Mouse (Mus musculus): ENCODE measurements at regions not wholly inside any gene's neighbourhood (a gene's known extent, or its start where the extent isn't known, plus 50 kb on each side); places are given as distances from the start of the nearest gene placed in this dataset.

GRCm38 (mm10) chr10:24519795-24520512 lies 75.3 kb upstream of the Ccn2 start:
- DNase-seq (ENCODE audit: low spot score), result no peak

- no peak for DNase-seq (ENCODE audit: low spot score)
Measured at GRCm38 (mm10) chr10:24520515-24520914, 74.7 kb upstream of the Ccn2 start.

- DNase-seq (ENCODE audit: low spot score), result no peak
Measured at GRCm38 (mm10) chr10:24532776-24533175, 62.5 kb upstream of the Ccn2 start.

- DNase-seq (ENCODE audit: low spot score), result no peak
Measured at GRCm38 (mm10) chr10:24534901-24535300, 60.3 kb upstream of the Ccn2 start.

GRCm38 (mm10) chr10:24535461-24535860 lies 59.8 kb upstream of the Ccn2 start:
- DNase-seq (ENCODE audit: low spot score), result no peak

GRCm38 (mm10) chr10:24541990-24542389 lies 53.3 kb upstream of the Ccn2 start:
- DNase-seq (ENCODE audit: low spot score), result no peak

Measured in testis, postnatal 14 days (tissue).